Mouse (Mus musculus) liver, postnatal 0 days (tissue): ENCODE measurements around the gene Pdlim7. TPM values are rescaled to one million over a fixed set of nuclear protein-coding genes. Genes with fewer than 3 reads are reported as not detected.

Source experiments
- ATAC-seq: fragments of 200-750 bp; cut with Nextera tagmentation; 2 replicates; pipeline ENCODE4 v1.8.0; 2017; ENCODE audit warnings: mild to moderate bottlenecking, moderate library complexity
- DNase-seq: peaks from one replicate; pipeline ENCODE4 v3.0.0-alpha.2; 2016
- H3K27ac ChIP-seq: fragments of 300-500 bp; sonication (generic); 2 replicates; pipeline ENCODE4 v1.5.1; 2014; ENCODE audit warnings: antibody characterized with exemption, moderate library complexity, mild to moderate bottlenecking, low read depth
- H3K27me3 ChIP-seq: fragments of 300-500 bp; sonication (generic); 2 replicates; pipeline ENCODE4 v1.6.1; 2014; ENCODE audit warnings: low read length, control low read depth, mixed read lengths; ENCODE audit not compliant: insufficient read depth
- H3K36me3 ChIP-seq: fragments of 300-500 bp; sonication (generic); replicated peaks from 2 replicates; pipeline ENCODE4 v1.6.1; 2014; ENCODE audit warnings: mild to moderate bottlenecking, control low read depth, low read length, moderate library complexity, mixed read lengths; ENCODE audit not compliant: insufficient read depth
- H3K4me1 ChIP-seq: fragments of 300-500 bp; sonication (generic); 2 replicates; pipeline ENCODE4 v1.6.1; 2014; ENCODE audit warnings: antibody characterized with exemption, mild to moderate bottlenecking, control low read depth; ENCODE audit not compliant: insufficient read depth
- H3K4me2 ChIP-seq: fragments of 300-500 bp; sonication (generic); 2 replicates; pipeline ENCODE4 v1.6.1; 2014; ENCODE audit warnings: low read depth, mild to moderate bottlenecking, low read length, moderate library complexity, mixed read lengths
- H3K4me3 ChIP-seq: fragments of 300-500 bp; sonication (generic); 2 replicates; pipeline ENCODE4 v1.5.1; 2014; ENCODE audit warnings: low read depth, low read length
- H3K9ac ChIP-seq: fragments of 300-500 bp; sonication (generic); replicated peaks from 2 replicates; pipeline ENCODE4 v1.6.1; 2014; ENCODE audit warnings: mild to moderate bottlenecking, moderate library complexity
- H3K9me3 ChIP-seq: fragments of 300-500 bp; sonication (generic); 2 replicates; pipeline ENCODE4 v1.6.1; 2016; ENCODE audit warnings: mild to moderate bottlenecking, control low read depth, low read length, mixed read lengths
- CTCF ChIP-seq: sonication (generic); IDR thresholded peaks from 2 replicates; pipeline ENCODE4 v1.5.1; 2016; ENCODE audit warnings: antibody characterized with exemption, low read depth
- EP300 ChIP-seq: IDR thresholded peaks from 2 replicates; pipeline ENCODE4 v1.6.1; 2016; ENCODE audit warnings: antibody characterized with exemption, low read depth, mild to moderate bottlenecking
- WGBS: fragments of 180-500 bp; shearing (Covaris S2); extraction: QIAGEN DNeasy Blood & Tissue Kit; methylation state at CpG from one replicate; pipeline ENCODE4 v1.1.7; 2014; ENCODE audit not compliant: insufficient replicate concordance; 5-methylcytosine and 5-hydroxymethylcytosine counted together
- polyA plus RNA-seq: library from polyadenylated mRNA; unstranded; fragments of >200 nt; fragmentation: Nextera tagmentation; extraction: Ambion mirVana; gene quantifications from 2 replicates; pipeline ENCODE4 v1.2.1, GENCODE M21; 2015

The Pdlim7 gene
- polyA plus RNA-seq, 1 experiment from 2014 or later: 17.0 TPM

- no peaks in the 10 kb centered on the region for H3K36me3 ChIP-seq
- H3K4me2 ChIP-seq: no peak overlapping the region
- no peaks in the 10 kb centered on the region for H3K9me3 ChIP-seq
- WGBS: 62% methylated on average over 5 of the region's 5 CpGs
- no peak for ATAC-seq
- TF ChIP-seq EP300: no peak
- TF ChIP-seq CTCF: peak; percentile 69
- H3K9ac ChIP-seq: no peak overlapping the region
- H3K27me3 ChIP-seq: peaks cover 14% of the 10 kb centered on the region
- DNase-seq: peak; percentile 56
- no peak overlapping the region for H3K27ac ChIP-seq
- H3K4me1 ChIP-seq: peaks cover 7% of the 10 kb centered on the region
- no peak overlapping the region for H3K4me3 ChIP-seq
Observed at GRCm38 (mm10) chr13:55478036-55478435, 35.4 kb downstream of the Pdlim7 start.

- no peaks in the 10 kb centered on the region for H3K36me3 ChIP-seq
- peaks cover 13% of the 10 kb centered on the region for H3K4me1 ChIP-seq
- DNase-seq: no peak
- H3K4me3 ChIP-seq: no peak overlapping the region
- peaks cover 20% of the 10 kb centered on the region for H3K27me3 ChIP-seq
- no peak overlapping the region for H3K27ac ChIP-seq
- H3K4me2 ChIP-seq: no peak overlapping the region
- H3K9ac ChIP-seq: no peak overlapping the region
- ATAC-seq: no peak
- 69% methylated on average over 16 of the region's 16 CpGs for WGBS
- H3K9me3 ChIP-seq: no peaks in the 10 kb centered on the region
- no peak for TF ChIP-seq CTCF
- TF ChIP-seq EP300: no peak
Observed at GRCm38 (mm10) chr13:55477492-55477891, 36.0 kb downstream of the Pdlim7 start.

- Histone ChIP-seq H3K27ac (no peak overlapping the region), H3K36me3 (no peaks in the 10 kb centered on the region), H3K9me3 (no peaks in the 10 kb centered on the region), H3K9ac (no peak overlapping the region), H3K4me1 (peaks cover 25% of the 10 kb centered on the region), H3K27me3 (peaks cover 32% of the 10 kb centered on the region), H3K4me3 (no peak overlapping the region), H3K4me2 (no peak overlapping the region)
- DNase-seq: no peak
- no peak for TF ChIP-seq EP300
- TF ChIP-seq CTCF: no peak
- no peak for ATAC-seq
- WGBS: 81% methylated on average over 8 of the region's 8 CpGs
Observed at GRCm38 (mm10) chr13:55476256-55476655, 37.2 kb downstream of the Pdlim7 start.

- DNase-seq: no peak
- no peaks in the 10 kb centered on the region for H3K36me3 ChIP-seq
- no peak overlapping the region for H3K27ac ChIP-seq
- H3K9ac ChIP-seq: no peak overlapping the region
- TF ChIP-seq EP300 (no peak), CTCF (no peak)
- ATAC-seq: no peak
- H3K27me3 ChIP-seq: peaks cover 37% of the 10 kb centered on the region
- no peaks in the 10 kb centered on the region for H3K9me3 ChIP-seq
- no peak overlapping the region for H3K4me2 ChIP-seq
- no peak overlapping the region for H3K4me3 ChIP-seq
- 80% methylated on average over 5 of the region's 5 CpGs for WGBS
- peaks cover 30% of the 10 kb centered on the region for H3K4me1 ChIP-seq
Observed at GRCm38 (mm10) chr13:55475750-55476149, 37.7 kb downstream of the Pdlim7 start.

- H3K9me3 ChIP-seq: no peaks in the 10 kb centered on the region
- no peak overlapping the region for H3K27ac ChIP-seq
- H3K36me3 ChIP-seq: no peaks in the 10 kb centered on the region
- H3K9ac ChIP-seq: no peak overlapping the region
- H3K4me2 ChIP-seq: no peak overlapping the region
- H3K27me3 ChIP-seq: peaks cover 46% of the 10 kb centered on the region
- DNase-seq (no peak), ATAC-seq (no peak)
- TF ChIP-seq EP300 (no peak), CTCF (no peak)
- no peak overlapping the region for H3K4me3 ChIP-seq
- WGBS: 51% methylated on average over 5 of the region's 5 CpGs
- H3K4me1 ChIP-seq: peaks cover 30% of the 10 kb centered on the region
Observed at GRCm38 (mm10) chr13:55474621-55475069, 38.8 kb downstream of the Pdlim7 start.

- Histone ChIP-seq H3K9ac (no peak overlapping the region), H3K4me1 (peaks cover 28% of the 10 kb centered on the region), H3K27me3 (peaks cover 46% of the 10 kb centered on the region), H3K4me2 (no peak overlapping the region), H3K27ac (no peak overlapping the region), H3K4me3 (no peak overlapping the region), H3K36me3 (no peaks in the 10 kb centered on the region), H3K9me3 (no peaks in the 10 kb centered on the region)
- TF ChIP-seq CTCF (peak; percentile 18; the same call in 1 of the 2 replicates), EP300 (no peak)
- 66% methylated on average over 11 of the region's 11 CpGs for WGBS
- DNase-seq: no peak
- no peak for ATAC-seq
Observed at GRCm38 (mm10) chr13:55473961-55474360, 39.5 kb downstream of the Pdlim7 start.
